Mouse (Mus musculus): ENCODE measurements around the gene D5Ertd579e. TPM values are rescaled to one million over a fixed set of nuclear protein-coding genes. Genes with fewer than 3 reads are reported as not detected.
A peak's percentile ranks its signal among the peaks of the same experiment; 100 is the strongest.

The D5Ertd579e gene
- polyA plus RNA-seq, 1 experiment from 2014 or later, result 25.1 TPM

DNA sequence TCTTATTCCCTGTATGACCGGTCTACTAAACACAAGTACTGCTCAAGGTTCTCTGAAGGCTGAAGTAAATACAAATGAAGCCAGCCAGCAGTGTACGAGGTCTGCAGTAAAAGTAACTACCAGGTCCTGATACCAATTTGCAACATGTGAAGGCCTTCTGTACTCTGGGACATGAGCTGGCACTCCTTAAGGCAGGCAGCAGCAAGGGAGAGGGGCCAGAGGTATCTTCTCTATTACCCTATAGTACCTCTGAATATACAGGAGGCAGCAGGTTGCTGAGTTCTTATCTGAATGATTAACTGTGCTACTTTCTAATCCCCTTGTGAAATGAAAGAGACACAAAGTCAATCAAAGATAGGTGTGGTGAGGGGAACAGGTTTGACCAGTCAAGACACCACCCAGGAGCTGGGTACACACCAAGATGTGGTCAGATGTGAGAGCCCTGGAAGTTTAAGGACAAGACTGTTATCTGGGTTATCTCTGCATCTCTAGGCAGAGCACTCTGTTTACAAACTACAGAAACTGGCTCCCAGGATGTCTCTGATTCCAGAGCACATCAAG lies 86.8 kb downstream of the D5Ertd579e start:
- no peaks in the 10 kb centered on the region for H3K27me3 ChIP-seq (ENCODE audit: low read depth, poor library complexity, severe bottlenecking)
- no peaks in the 10 kb centered on the region for H3K9me3 ChIP-seq (replicated peaks)
- H3K4me1 ChIP-seq, result no peaks in the 10 kb centered on the region
- H3K27ac ChIP-seq, result no peak overlapping the region
- DNase-seq (ENCODE audit: low spot score), result no peak
- H3K36me3 ChIP-seq, result peaks cover 89% of the 10 kb centered on the region
- WGBS, result 90% methylated on average over 2 of the region's 2 CpGs
- H3K4me3 ChIP-seq, result no peak overlapping the region

DNA sequence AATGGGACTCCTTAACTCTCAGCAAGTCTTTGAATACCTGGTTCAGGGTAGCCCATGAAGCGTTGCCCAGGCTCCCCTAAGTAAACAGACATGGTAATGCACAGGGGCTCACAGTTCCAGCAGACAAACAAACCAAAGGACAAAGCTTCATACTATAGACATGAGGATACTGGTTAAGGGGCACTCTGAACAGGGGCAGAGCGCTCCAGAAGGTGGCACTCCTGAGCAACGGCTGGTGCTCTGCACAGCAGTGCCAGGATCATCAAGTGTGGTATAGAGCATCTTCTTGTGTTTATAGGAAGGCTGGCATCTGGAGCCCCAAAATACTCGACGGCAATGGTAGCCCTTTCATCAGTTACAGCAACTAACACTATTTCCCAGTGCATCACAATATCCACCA lies 92.8 kb downstream of the D5Ertd579e start:
- peaks cover 93% of the 10 kb centered on the region for H3K36me3 ChIP-seq
- no peak overlapping the region for H3K4me3 ChIP-seq
- no peaks in the 10 kb centered on the region for H3K9me3 ChIP-seq (replicated peaks)
- DNase-seq (ENCODE audit: low spot score), result no peak
- no peak overlapping the region for H3K27ac ChIP-seq
- H3K4me1 ChIP-seq, result no peaks in the 10 kb centered on the region
- 91% methylated on average over 5 of the region's 5 CpGs for WGBS
- H3K27me3 ChIP-seq (ENCODE audit: low read depth, poor library complexity, severe bottlenecking), result no peaks in the 10 kb centered on the region

DNA sequence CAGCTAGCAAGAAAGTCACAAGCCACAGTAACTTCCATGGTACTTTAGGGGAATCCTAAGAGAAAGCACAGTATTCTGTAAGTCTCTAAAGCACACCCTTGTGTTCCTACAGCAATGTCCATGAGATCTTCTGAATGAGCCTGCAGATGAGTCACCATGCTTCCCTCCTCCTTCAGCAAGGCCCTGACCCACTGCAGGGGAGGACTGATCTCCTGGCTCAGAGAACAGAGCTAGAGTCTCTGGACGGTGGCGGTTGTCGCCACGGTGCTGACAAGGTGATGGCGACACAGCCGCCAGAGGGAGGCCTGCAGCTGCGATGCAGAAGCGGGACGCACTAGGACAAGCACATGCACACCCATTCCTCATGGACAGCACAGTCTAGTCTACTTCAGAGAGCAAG lies 93.8 kb downstream of the D5Ertd579e start:
- Histone ChIP-seq H3K36me3 (peaks cover 84% of the 10 kb centered on the region), H3K4me3 (no peak overlapping the region), H3K27ac (no peak overlapping the region), H3K9me3 (replicated peaks) (no peaks in the 10 kb centered on the region), H3K4me1 (no peaks in the 10 kb centered on the region), H3K27me3 (ENCODE audit: low read depth, poor library complexity, severe bottlenecking) (no peaks in the 10 kb centered on the region)
- 95% methylated on average over 9 of the region's 9 CpGs for WGBS
- DNase-seq (ENCODE audit: low spot score), result no peak

DNA sequence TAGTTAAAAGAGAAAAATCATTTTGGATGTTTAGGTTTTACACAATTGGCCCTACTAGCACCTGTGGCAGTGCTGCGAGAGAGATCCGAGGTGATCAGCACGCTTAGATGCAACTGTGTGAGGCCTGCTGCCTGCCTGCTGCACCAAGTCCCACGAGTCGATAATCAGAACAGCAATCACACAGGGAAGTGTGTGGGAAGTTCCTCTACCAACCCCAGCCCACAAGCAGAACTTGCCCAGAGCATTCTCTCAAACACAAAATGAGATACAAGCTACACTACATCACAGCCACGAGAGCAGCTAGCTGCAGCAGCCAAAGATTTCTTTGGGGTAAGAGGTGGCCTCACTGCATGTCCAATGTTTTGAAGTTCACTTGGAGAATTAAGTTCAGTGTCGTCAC lies 94.3 kb downstream of the D5Ertd579e start:
- Histone ChIP-seq H3K27ac (no peak overlapping the region), H3K4me3 (no peak overlapping the region), H3K4me1 (no peaks in the 10 kb centered on the region), H3K36me3 (peaks cover 78% of the 10 kb centered on the region), H3K9me3 (replicated peaks) (no peaks in the 10 kb centered on the region), H3K27me3 (ENCODE audit: low read depth, poor library complexity, severe bottlenecking) (no peaks in the 10 kb centered on the region)
- no peak for DNase-seq (ENCODE audit: low spot score)
- WGBS, result 92% methylated on average over 7 of the region's 7 CpGs

DNA sequence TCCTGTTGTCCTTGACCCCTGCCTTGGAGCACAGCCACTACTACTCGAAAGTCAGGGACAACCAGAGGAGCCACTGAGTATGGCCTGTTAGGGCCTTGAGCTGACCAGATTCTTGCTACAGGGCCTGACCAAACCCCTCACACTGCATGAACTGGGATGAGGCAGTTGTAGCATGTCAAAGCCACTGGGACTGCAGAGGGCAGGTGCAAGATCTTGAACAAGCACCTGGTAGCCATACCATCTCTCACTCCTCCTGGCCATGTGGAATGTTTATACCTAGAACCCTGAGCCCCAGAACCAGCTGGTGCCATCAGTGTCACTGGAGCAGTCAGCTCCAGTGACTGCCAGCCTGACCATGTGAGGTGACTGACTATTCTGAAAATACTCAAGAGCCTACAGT lies 96.9 kb downstream of the D5Ertd579e start:
- Histone ChIP-seq H3K27ac (no peak overlapping the region), H3K36me3 (peaks cover 52% of the 10 kb centered on the region), H3K4me1 (no peaks in the 10 kb centered on the region), H3K9me3 (replicated peaks) (no peaks in the 10 kb centered on the region), H3K27me3 (ENCODE audit: low read depth, poor library complexity, severe bottlenecking) (no peaks in the 10 kb centered on the region), H3K4me3 (no peak overlapping the region)
- DNase-seq (ENCODE audit: low spot score), result no peak
- 90% methylated on average over 1 of the region's 1 CpGs for WGBS

DNA sequence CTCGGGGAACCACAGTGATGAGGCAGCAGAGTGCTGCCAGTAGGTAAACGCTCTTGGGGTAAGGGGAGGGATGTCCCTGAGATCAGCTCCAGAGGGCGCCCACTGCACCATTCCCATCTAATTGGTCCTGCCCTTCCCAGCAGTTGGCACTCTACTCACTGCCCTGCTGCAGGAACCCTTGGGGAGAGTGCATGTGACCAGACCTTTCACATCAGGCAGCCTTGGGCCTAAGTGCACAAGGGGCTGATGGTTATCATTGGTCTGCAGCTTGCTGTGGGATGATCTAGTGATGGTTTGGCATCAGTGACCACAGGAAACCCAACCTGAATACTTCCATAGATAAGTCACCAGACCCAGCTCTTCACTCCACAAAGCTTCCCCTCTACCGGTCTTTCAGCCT lies 98.2 kb downstream of the D5Ertd579e start:
- WGBS, result 32% methylated on average over 4 of the region's 4 CpGs
- no peak for DNase-seq (ENCODE audit: low spot score)
- Histone ChIP-seq H3K36me3 (peaks cover 40% of the 10 kb centered on the region), H3K4me1 (peaks cover 7% of the 10 kb centered on the region), H3K4me3 (no peak overlapping the region), H3K9me3 (replicated peaks) (no peaks in the 10 kb centered on the region), H3K27me3 (ENCODE audit: low read depth, poor library complexity, severe bottlenecking) (no peaks in the 10 kb centered on the region), H3K27ac (no peak overlapping the region)

DNA sequence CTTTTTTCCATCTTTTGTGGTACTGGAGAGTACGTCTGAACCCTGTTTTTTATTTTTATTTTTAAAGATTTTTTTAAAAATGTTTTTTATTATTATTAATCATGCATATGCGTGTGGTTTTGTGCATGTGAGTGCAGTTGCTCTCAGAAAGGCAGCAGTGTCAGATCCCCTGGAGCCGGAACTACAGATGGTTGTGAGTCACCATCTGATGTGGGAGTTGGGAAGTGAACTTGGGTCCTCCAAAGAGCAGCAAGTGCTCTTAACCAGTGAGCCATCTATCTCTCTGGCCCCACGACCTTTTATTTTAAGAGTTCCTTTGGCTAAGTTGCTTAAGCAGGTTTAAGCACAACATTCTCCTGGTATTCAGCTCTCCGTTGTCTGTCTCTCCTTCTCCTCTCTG lies 99.6 kb downstream of the D5Ertd579e start:
- Histone ChIP-seq H3K36me3 (peaks cover 26% of the 10 kb centered on the region), H3K4me1 (peaks cover 7% of the 10 kb centered on the region), H3K4me3 (no peak overlapping the region), H3K9me3 (replicated peaks) (no peaks in the 10 kb centered on the region), H3K27me3 (ENCODE audit: low read depth, poor library complexity, severe bottlenecking) (no peaks in the 10 kb centered on the region), H3K27ac (no peak overlapping the region)
- no peak for DNase-seq (ENCODE audit: low spot score)
- WGBS, result 77% methylated on average over 5 of the region's 5 CpGs

DNA sequence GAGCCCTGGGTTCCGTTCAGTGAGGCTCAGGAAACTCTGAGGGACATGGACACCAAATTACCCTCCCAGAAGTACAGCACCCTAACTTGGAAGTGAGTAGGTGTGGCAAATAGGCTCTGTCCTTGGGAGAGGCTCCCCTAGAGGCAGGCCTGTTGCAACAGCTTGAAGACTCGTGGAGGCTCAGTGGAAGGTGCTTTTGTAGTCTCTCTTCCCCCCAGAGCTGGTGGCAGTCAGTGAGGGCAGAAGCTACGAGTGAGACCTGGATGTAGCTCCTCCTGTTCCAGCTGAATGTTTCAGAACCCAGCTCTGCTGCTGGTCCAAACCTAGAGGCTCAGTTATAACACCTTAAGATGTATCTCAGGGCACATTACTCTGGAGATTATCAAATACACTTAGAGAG lies 100.7 kb downstream of the D5Ertd579e start:
- no peak for DNase-seq (ENCODE audit: low spot score)
- Histone ChIP-seq H3K27ac (no peak overlapping the region), H3K9me3 (replicated peaks) (no peaks in the 10 kb centered on the region), H3K4me3 (no peak overlapping the region), H3K36me3 (peaks cover 15% of the 10 kb centered on the region), H3K4me1 (peaks cover 7% of the 10 kb centered on the region), H3K27me3 (ENCODE audit: low read depth, poor library complexity, severe bottlenecking) (no peaks in the 10 kb centered on the region)
- WGBS, result 31% methylated on average over 3 of the region's 3 CpGs

DNA sequence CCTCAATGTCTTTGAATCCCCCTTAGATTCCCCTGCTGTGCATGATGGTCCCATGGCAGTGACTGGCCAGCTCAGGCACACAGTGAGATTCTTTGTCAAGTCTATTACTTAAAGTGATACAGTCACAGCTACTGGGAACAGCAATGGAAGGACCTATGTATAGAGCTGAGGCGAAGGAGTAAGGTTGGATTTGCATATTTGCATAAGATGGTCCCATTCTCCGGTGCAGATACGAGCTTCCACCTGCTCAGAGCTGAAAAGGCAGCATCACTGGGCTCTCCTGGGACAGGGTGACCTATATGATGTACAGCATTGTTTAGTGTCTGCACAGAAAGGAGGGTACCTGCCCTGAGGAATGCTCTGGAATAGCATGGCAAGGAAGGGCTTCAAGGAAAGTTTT lies 101.5 kb downstream of the D5Ertd579e start:
- Histone ChIP-seq H3K36me3 (peaks cover 7% of the 10 kb centered on the region), H3K9me3 (replicated peaks) (no peaks in the 10 kb centered on the region), H3K4me3 (no peak overlapping the region), H3K4me1 (peaks cover 7% of the 10 kb centered on the region), H3K27ac (no peak overlapping the region), H3K27me3 (ENCODE audit: low read depth, poor library complexity, severe bottlenecking) (no peaks in the 10 kb centered on the region)
- WGBS, result 85% methylated on average over 3 of the region's 3 CpGs
- no peak for DNase-seq (ENCODE audit: low spot score)

DNA sequence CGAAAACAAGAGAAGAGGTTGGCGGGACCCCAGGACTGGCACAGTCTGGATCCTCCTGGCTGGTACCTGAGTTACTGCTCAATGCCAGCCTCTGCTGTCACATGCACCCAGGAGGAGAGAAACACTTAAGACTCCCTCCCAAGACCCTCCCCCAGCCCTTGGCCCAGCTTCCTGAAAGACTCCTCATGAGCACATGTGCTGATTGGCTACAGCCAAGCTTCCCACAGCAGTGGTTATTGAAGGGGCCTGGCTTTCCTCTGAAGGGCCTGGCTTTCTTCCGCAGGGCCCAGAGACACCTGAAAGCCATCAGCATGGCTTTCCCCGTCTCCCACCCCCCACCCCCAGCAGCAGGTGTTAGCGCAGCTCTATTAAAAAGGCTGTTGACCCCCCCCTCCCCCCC lies 102.6 kb downstream of the D5Ertd579e start, which contains the start of gene Tbc1d14:
Gene Tbc1d14 (minus strand): TSS at position 101 of the 400 bp plus-strand sequence.
- Histone ChIP-seq H3K27me3 (ENCODE audit: low read depth, poor library complexity, severe bottlenecking) (no peaks in the 10 kb centered on the region), H3K9me3 (replicated peaks) (no peaks in the 10 kb centered on the region), H3K36me3 (no peaks in the 10 kb centered on the region), H3K4me3 (no peak within 1 kb of the TSS), H3K4me1 (peaks cover 7% of the 10 kb centered on the region), H3K27ac (no peak within 1 kb of the TSS)
- DNase-seq (ENCODE audit: low spot score), result no peak
- 74% methylated on average over 5 of the region's 5 CpGs for WGBS

DNA sequence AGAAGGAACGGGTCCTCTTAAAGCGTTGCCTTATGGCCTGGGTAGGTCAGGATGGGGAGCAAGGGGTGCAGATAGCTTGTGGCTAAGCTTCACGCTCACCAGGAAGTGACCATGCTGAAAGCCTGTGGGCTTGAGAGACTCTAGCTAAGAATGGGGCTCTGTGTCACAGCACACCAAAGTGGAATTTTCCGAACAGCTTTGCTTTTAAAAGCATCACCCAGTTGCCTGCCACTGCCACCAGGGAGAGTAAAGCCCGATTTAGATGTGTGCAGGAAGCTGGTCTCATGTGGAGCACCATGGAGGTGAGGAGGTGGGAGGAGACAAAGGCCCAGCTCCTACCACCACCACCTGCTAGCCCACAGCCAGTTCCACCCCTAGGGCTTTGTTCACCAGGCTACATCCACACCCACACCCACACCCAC lies 105.3 kb downstream of the D5Ertd579e start:
- WGBS, result 70% methylated on average over 5 of the region's 5 CpGs
- Histone ChIP-seq H3K27me3 (ENCODE audit: low read depth, poor library complexity, severe bottlenecking) (no peaks in the 10 kb centered on the region), H3K36me3 (no peaks in the 10 kb centered on the region), H3K9me3 (replicated peaks) (no peaks in the 10 kb centered on the region), H3K4me3 (no peak overlapping the region), H3K4me1 (peaks cover 7% of the 10 kb centered on the region), H3K27ac (no peak overlapping the region)
- no peak for DNase-seq (ENCODE audit: low spot score)

DNA sequence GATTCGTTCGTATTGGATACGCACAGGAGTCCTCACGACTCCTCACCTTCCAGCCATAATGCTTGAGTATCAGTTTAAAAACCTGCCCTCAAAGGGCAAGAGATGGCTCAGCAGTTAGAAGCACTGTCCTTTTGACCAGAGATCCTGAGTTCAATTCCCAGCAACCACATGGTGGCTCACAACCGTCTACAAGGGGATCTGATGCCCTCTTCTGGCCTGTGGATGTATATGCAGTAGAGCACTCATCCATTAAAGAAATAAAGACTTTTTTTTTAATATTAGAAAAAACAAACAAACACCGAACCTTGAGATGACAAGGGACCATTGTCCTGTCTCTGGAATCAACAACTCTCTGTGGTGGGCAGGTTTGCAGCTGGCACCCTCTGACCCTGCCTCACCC lies 111.5 kb downstream of the D5Ertd579e start:
- no peak overlapping the region for H3K27ac ChIP-seq
- 0 out of 2 replicates have a peak, but pooled peaks cover 6% of the 10 kb centered on the region for H3K27me3 ChIP-seq (ENCODE audit: low read depth, poor library complexity, severe bottlenecking)
- no peak overlapping the region for H3K4me3 ChIP-seq
- no peaks in the 10 kb centered on the region for H3K9me3 ChIP-seq (replicated peaks)
- WGBS, result 71% methylated on average over 6 of the region's 6 CpGs
- no peaks in the 10 kb centered on the region for H3K36me3 ChIP-seq
- H3K4me1 ChIP-seq, result peaks cover 19% of the 10 kb centered on the region
- DNase-seq (ENCODE audit: low spot score), result no peak

DNA sequence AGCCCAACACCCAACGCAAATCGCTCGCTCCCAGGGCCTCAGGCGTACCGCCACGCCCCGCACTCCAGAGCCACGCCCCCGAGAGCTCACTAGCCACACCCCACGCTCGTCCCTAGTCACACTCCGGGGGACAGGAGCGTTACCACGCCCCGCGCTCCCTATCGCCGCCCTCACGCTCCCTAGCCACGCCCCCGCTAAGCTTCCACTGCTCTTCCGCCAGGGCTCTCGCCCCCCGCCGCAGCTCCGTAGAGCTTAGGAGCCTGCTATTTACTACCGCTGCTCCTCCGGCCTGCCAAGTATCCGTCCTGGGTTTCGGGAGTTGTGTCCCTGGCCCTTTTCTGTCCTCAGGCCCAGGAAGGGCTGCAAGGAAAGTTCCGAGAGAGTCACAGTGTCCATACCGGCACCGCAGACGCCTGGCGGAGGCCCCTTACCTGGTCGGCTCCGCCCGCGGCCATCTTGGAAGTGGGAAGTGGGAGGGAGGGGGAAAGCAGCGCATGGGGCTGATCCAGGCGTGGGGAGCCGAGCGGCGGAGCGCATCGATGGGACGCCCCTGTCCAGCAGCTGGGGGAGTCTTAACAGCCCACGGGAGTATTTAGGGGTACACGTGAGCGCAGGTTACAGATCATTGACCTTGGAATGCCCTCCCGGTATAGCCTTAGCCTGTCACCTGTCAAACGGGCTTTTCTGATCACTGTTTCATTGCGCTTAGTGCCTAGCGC lies 113.7 kb downstream of the D5Ertd579e start:
- Histone ChIP-seq H3K27me3 (ENCODE audit: low read depth, poor library complexity, severe bottlenecking) (0 out of 2 replicates have a peak, but pooled peaks cover 6% of the 10 kb centered on the region), H3K36me3 (no peaks in the 10 kb centered on the region), H3K27ac (peak overlapping the region; percentile 91), H3K9me3 (replicated peaks) (no peaks in the 10 kb centered on the region), H3K4me1 (peaks cover 19% of the 10 kb centered on the region), H3K4me3 (peak overlapping the region; percentile 71)
- WGBS, result 2% methylated on average over 54 of the region's 54 CpGs
- peak; percentile 97 for DNase-seq (ENCODE audit: low spot score)
